ENCODE assay signal across 9 mouse cellular contexts in genomic region chr2:122351156-122351930, GRCm38 (mm10). TPM values are rescaled to one million over a fixed set of nuclear protein-coding genes. Genes with fewer than 3 reads are reported as not detected.
DNase-seq lines count a peak whose midpoint lies in the region; ATAC-seq lines count a peak whose summit lies in the region.
"Had no signal": no experiment of that assay in that cellular context is flagged by ENCODE, and none has a peak within 500 bp of the region (broad histone marks: within the 10 kb centered on the region; RNA-seq: fewer than 3 reads in every experiment).

No protein-coding gene starts in this region.

- H3K27ac ChIP-seq in forebrain, embryonic 14.5 days (ENCODE audit: low read depth, low read length) = peak overlapping the region; percentile 61
- peak overlapping the region; percentile 63 for H3K27ac ChIP-seq in midbrain, embryonic 10.5 days (replicated peaks)
- H3K27ac ChIP-seq in heart, embryonic 11.5 days (ENCODE audit: low read depth, low read length) = no peak overlapping the region
- H3K27ac ChIP-seq: kidney, postnatal 0 days had no signal

- H3K36me3 ChIP-seq in forebrain, embryonic 14.5 days (ENCODE audit: control insufficient read depth, insufficient read depth, low read length) = peaks cover 20% of the 10 kb centered on the region; the same call in 1 of the 2 replicates
- H3K36me3 ChIP-seq in midbrain, embryonic 10.5 days = peaks cover 56% of the 10 kb centered on the region
- H3K36me3 ChIP-seq in heart, embryonic 11.5 days (ENCODE audit: control insufficient read depth, insufficient read depth, low read length) = no peaks in the 10 kb centered on the region

- H3K4me2 ChIP-seq in forebrain, embryonic 14.5 days (ENCODE audit: low read length) = no peak overlapping the region
- no peak overlapping the region for H3K4me2 ChIP-seq in heart, embryonic 11.5 days

- H3K9ac ChIP-seq in forebrain, embryonic 14.5 days (ENCODE audit: low read length) = no peak overlapping the region
- H3K9ac ChIP-seq in heart, embryonic 11.5 days (ENCODE audit: low read depth, low read length) = no peak overlapping the region

- peak; percentile 73 for DNase-seq in 3T3-L1 (ENCODE audit: low read depth, low spot score)
- peak; percentile 82 for DNase-seq in Muller cell, postnatal 12 days (ENCODE audit: inconsistent ontology term)
- DNase-seq in forebrain, embryonic 14.5 days (ENCODE audit: low spot score) = peak; percentile 78
- no peak for DNase-seq in midbrain, embryonic 10.5 days (ENCODE audit: low spot score)
- no peak for DNase-seq in adrenal gland, adult 8-10 months
- DNase-seq in retina, postnatal 1 day = no peak
- DNase-seq in B cell, adult 2 months = no peak

- no peak overlapping the region for H3K4me3 ChIP-seq in forebrain, embryonic 14.5 days (ENCODE audit: low read depth, low read length)
- H3K4me3 ChIP-seq in midbrain, embryonic 10.5 days = no peak overlapping the region
- H3K4me3 ChIP-seq in heart, embryonic 11.5 days (ENCODE audit: low read depth, low read length) = no peak overlapping the region

- H3K4me1 ChIP-seq in forebrain, embryonic 14.5 days (ENCODE audit: control insufficient read depth, insufficient read depth, low read length) = peaks cover 44% of the 10 kb centered on the region
- H3K4me1 ChIP-seq in midbrain, embryonic 10.5 days = peaks cover 60% of the 10 kb centered on the region
- H3K4me1 ChIP-seq in heart, embryonic 11.5 days (ENCODE audit: control insufficient read depth, insufficient read depth, low read length) = peaks cover 23% of the 10 kb centered on the region

- no peaks in the 10 kb centered on the region for H3K27me3 ChIP-seq in forebrain, embryonic 14.5 days (replicated peaks; ENCODE audit: control insufficient read depth, insufficient read depth, low read length)
- H3K27me3 ChIP-seq in midbrain, embryonic 10.5 days (ENCODE audit: low read depth, poor library complexity, severe bottlenecking) = no peaks in the 10 kb centered on the region
- no peaks in the 10 kb centered on the region for H3K27me3 ChIP-seq in heart, embryonic 11.5 days (ENCODE audit: control insufficient read depth, insufficient read depth, low read length)

- no peaks in the 10 kb centered on the region for H3K9me3 ChIP-seq in forebrain, embryonic 14.5 days (replicated peaks; ENCODE audit: control insufficient read depth, low read length)
- H3K9me3 ChIP-seq in midbrain, embryonic 10.5 days (replicated peaks) = no peaks in the 10 kb centered on the region
- H3K9me3 ChIP-seq in heart, embryonic 11.5 days (replicated peaks; ENCODE audit: control insufficient read depth, low read length) = no peaks in the 10 kb centered on the region

- 9% methylated on average over 5 of the region's 5 CpGs for WGBS in forebrain, embryonic 14.5 days
- WGBS in midbrain, embryonic 10.5 days = 78% methylated on average over 5 of the region's 5 CpGs
- WGBS in heart, embryonic 11.5 days (ENCODE audit: insufficient replicate concordance) = 74% methylated on average over 5 of the region's 5 CpGs

- peak; percentile 24 for ATAC-seq in forebrain, embryonic 14.5 days
- ATAC-seq in heart, embryonic 11.5 days (replicated peaks; ENCODE audit: insufficient number of reproducible peaks, low FRiP score, low TSS enrichment) = no peak

RNA-seq across cellular contexts. Expression of gene Shf, which starts 17.6 kb away (rescaled TPM):
- polyA plus RNA-seq in forebrain, embryonic 14.5 days (2014; fragmentation: Nextera tagmentation; extraction: Ambion mirVana) = 9.7 and 12.4 TPM in 2 replicates
- polyA plus RNA-seq in midbrain, embryonic 10.5 days (2016; fragmentation: Nextera tagmentation; extraction: Ambion mirVana) = 5.8 and 7.9 TPM in 2 replicates
- total RNA-seq in adrenal gland, adult 8-10 months (2022) = 10 to 100 TPM in 2 of 4 experiments, 1 to 10 TPM in 2; 8.1 to 18.5 (median 13.8) TPM
- polyA plus RNA-seq in heart, embryonic 11.5 days (2014; fragmentation: Nextera tagmentation; extraction: Ambion mirVana) = 3.7 and 3.8 TPM in 2 replicates

RNA-seq across cellular contexts. Expression of gene Duox1, which starts 35.9 kb away (rescaled TPM):
- polyA plus RNA-seq in forebrain, embryonic 14.5 days (2014; fragmentation: Nextera tagmentation; extraction: Ambion mirVana) = 0.06 TPM in 1 of 2 replicates, not detected in the other
- polyA plus RNA-seq in midbrain, embryonic 10.5 days (2016; fragmentation: Nextera tagmentation; extraction: Ambion mirVana) = 0.02 TPM in 2 replicates
- under 1 TPM in 2 of 4 experiments, not detected in 2; 0.06 to 0.13 TPM for total RNA-seq in adrenal gland, adult 8-10 months (2022)
- polyA plus RNA-seq in heart, embryonic 11.5 days (2014; fragmentation: Nextera tagmentation; extraction: Ambion mirVana) = not detected in 2 replicates
- polyA plus RNA-seq: kidney, postnatal 0 days had no signal

RNA-seq across cellular contexts. Expression of gene Duoxa1, which starts 37.8 kb away (rescaled TPM):
- polyA plus RNA-seq in forebrain, embryonic 14.5 days (2014; fragmentation: Nextera tagmentation; extraction: Ambion mirVana) = not detected in 2 replicates
- not detected in 2 replicates for polyA plus RNA-seq in midbrain, embryonic 10.5 days (2016; fragmentation: Nextera tagmentation; extraction: Ambion mirVana)
- under 1 TPM; 0.20 to 0.52 (median 0.32) TPM for total RNA-seq in adrenal gland, adult 8-10 months (2022)
- not detected in 2 replicates for polyA plus RNA-seq in heart, embryonic 11.5 days (2014; fragmentation: Nextera tagmentation; extraction: Ambion mirVana)
- polyA plus RNA-seq: kidney, postnatal 0 days had no signal

RNA-seq across cellular contexts. Expression of gene Duoxa2, which starts 52.6 kb away (rescaled TPM):
- polyA plus RNA-seq in forebrain, embryonic 14.5 days (2014; fragmentation: Nextera tagmentation; extraction: Ambion mirVana) = not detected in 2 replicates
- not detected in 2 replicates for polyA plus RNA-seq in midbrain, embryonic 10.5 days (2016; fragmentation: Nextera tagmentation; extraction: Ambion mirVana)
- total RNA-seq in adrenal gland, adult 8-10 months (2022) = not detected
- polyA plus RNA-seq in heart, embryonic 11.5 days (2014; fragmentation: Nextera tagmentation; extraction: Ambion mirVana) = not detected in 2 replicates
- polyA plus RNA-seq: kidney, postnatal 0 days had no signal

RNA-seq across cellular contexts. Expression of gene Duox2, which starts 53.1 kb away (rescaled TPM):
- not detected in 2 replicates for polyA plus RNA-seq in forebrain, embryonic 14.5 days (2014; fragmentation: Nextera tagmentation; extraction: Ambion mirVana)
- polyA plus RNA-seq in midbrain, embryonic 10.5 days (2016; fragmentation: Nextera tagmentation; extraction: Ambion mirVana) = not detected in 2 replicates
- total RNA-seq in adrenal gland, adult 8-10 months (2022) = not detected
- polyA plus RNA-seq in heart, embryonic 11.5 days (2014; fragmentation: Nextera tagmentation; extraction: Ambion mirVana) = 0.04 TPM in 1 of 2 replicates, not detected in the other

Comparison
In these comparisons a context has a peak if more than half of its experiments do, and no peak if none do; other contexts are left out.
1. DNase-seq: peak in 3T3-L1 (single experiment), Muller cell, postnatal 12 days (single experiment) and forebrain, embryonic 14.5 days (single experiment); none in midbrain, embryonic 10.5 days (single experiment), adrenal gland, adult 8-10 months (single experiment), retina, postnatal 1 day (single experiment) and B cell, adult 2 months (0 of 2).